Mouse (Mus musculus): ENCODE measurements around the gene Gfra1. TPM values are rescaled to one million over a fixed set of nuclear protein-coding genes. Genes with fewer than 3 reads are reported as not detected.

The Gfra1 gene
- polyA plus RNA-seq (2015; fragmentation: Nextera tagmentation; extraction: Ambion mirVana), result 65.7 and 67.6 TPM in 2 replicates

- H3K27ac ChIP-seq, result peak within 1 kb of the TSS; percentile 91
- H3K36me3 ChIP-seq, result no peaks in the 10 kb centered on the region
- H3K27me3 ChIP-seq, result 0 out of 2 replicates have a peak, but pooled peaks cover 3% of the 10 kb centered on the region
- ATAC-seq (ENCODE audit: low FRiP score), result peak; percentile 56
- H3K4me3 ChIP-seq, result peak within 1 kb of the TSS; percentile 59
- H3K9me3 ChIP-seq, result no peaks in the 10 kb centered on the region
- H3K4me1 ChIP-seq (replicated peaks), result peaks cover 74% of the 10 kb centered on the region
- peak within 1 kb of the TSS; percentile 81 for H3K9ac ChIP-seq
- H3K4me2 ChIP-seq, result peak within 1 kb of the TSS; percentile 93
- WGBS, result under 1% methylated on average over 31 of the region's 31 CpGs
Observed at GRCm38 (mm10) chr19:58455496-58456061, at the start of gene Gfra1. Gfra1 (minus strand) TSS chr19:58455909.

GRCm38 (mm10) chr19:58500049-58500448 lies 44.3 kb upstream of the Gfra1 start:
- Histone ChIP-seq H3K9me3 (no peaks in the 10 kb centered on the region), H3K4me1 (replicated peaks) (peaks cover 2% of the 10 kb centered on the region; the same call in 1 of the 2 replicates), H3K4me3 (no peak overlapping the region), H3K27ac (peak overlapping the region; percentile 46), H3K4me2 (no peak overlapping the region), H3K9ac (no peak overlapping the region), H3K27me3 (no peaks in the 10 kb centered on the region), H3K36me3 (no peaks in the 10 kb centered on the region)
- WGBS, result 50% methylated on average over 2 of the region's 2 CpGs
- ATAC-seq (ENCODE audit: low FRiP score), result 0 out of 2 replicates have a peak, but pooled peaks have one; percentile 54

GRCm38 (mm10) chr19:58499420-58499966 lies 43.8 kb upstream of the Gfra1 start:
- Histone ChIP-seq H3K27ac (no peak overlapping the region), H3K4me1 (replicated peaks) (peaks cover 7% of the 10 kb centered on the region; the same call in 1 of the 2 replicates), H3K9ac (no peak overlapping the region), H3K4me2 (no peak overlapping the region), H3K36me3 (no peaks in the 10 kb centered on the region), H3K9me3 (no peaks in the 10 kb centered on the region), H3K27me3 (no peaks in the 10 kb centered on the region), H3K4me3 (no peak overlapping the region)
- WGBS, result 57% methylated on average over 3 of the region's 3 CpGs
- ATAC-seq (ENCODE audit: low FRiP score), result no peak

- Histone ChIP-seq H3K4me2 (no peak overlapping the region), H3K27me3 (no peaks in the 10 kb centered on the region), H3K4me3 (no peak overlapping the region), H3K27ac (no peak overlapping the region), H3K9ac (no peak overlapping the region), H3K9me3 (no peaks in the 10 kb centered on the region), H3K36me3 (no peaks in the 10 kb centered on the region), H3K4me1 (replicated peaks) (peaks cover 7% of the 10 kb centered on the region; the same call in 1 of the 2 replicates)
- WGBS, result 64% methylated on average over 3 of the region's 3 CpGs
- no peak for ATAC-seq (ENCODE audit: low FRiP score)
Observed at GRCm38 (mm10) chr19:58497106-58497505, 41.4 kb upstream of the Gfra1 start.

- ATAC-seq (ENCODE audit: low FRiP score), result no peak
- Histone ChIP-seq H3K4me2 (no peak overlapping the region), H3K4me3 (no peak overlapping the region), H3K9me3 (peaks cover 11% of the 10 kb centered on the region; the same call in 1 of the 2 replicates), H3K36me3 (no peaks in the 10 kb centered on the region), H3K27ac (no peak overlapping the region), H3K27me3 (no peaks in the 10 kb centered on the region), H3K4me1 (replicated peaks) (no peaks in the 10 kb centered on the region), H3K9ac (no peak overlapping the region)
- 74% methylated on average over 2 of the region's 2 CpGs for WGBS
Observed at GRCm38 (mm10) chr19:58486686-58487085, 31.0 kb upstream of the Gfra1 start.

- Histone ChIP-seq H3K9me3 (peaks cover 9% of the 10 kb centered on the region; the same call in 1 of the 2 replicates), H3K4me1 (replicated peaks) (no peaks in the 10 kb centered on the region), H3K27me3 (no peaks in the 10 kb centered on the region), H3K4me3 (no peak overlapping the region), H3K27ac (no peak overlapping the region), H3K9ac (no peak overlapping the region), H3K4me2 (no peak overlapping the region), H3K36me3 (no peaks in the 10 kb centered on the region)
- no peak for ATAC-seq (ENCODE audit: low FRiP score)
- 84% methylated on average over 9 of the region's 9 CpGs for WGBS
Observed at GRCm38 (mm10) chr19:58482373-58482977, 26.8 kb upstream of the Gfra1 start.

GRCm38 (mm10) chr19:58474251-58474650 lies 18.5 kb upstream of the Gfra1 start:
- no peak for ATAC-seq (ENCODE audit: low FRiP score)
- Histone ChIP-seq H3K9ac (no peak overlapping the region), H3K4me1 (replicated peaks) (no peaks in the 10 kb centered on the region), H3K9me3 (peaks cover under 1% of the 10 kb centered on the region; the same call in 1 of the 2 replicates), H3K36me3 (no peaks in the 10 kb centered on the region), H3K27ac (no peak overlapping the region), H3K4me3 (no peak overlapping the region), H3K4me2 (no peak overlapping the region), H3K27me3 (no peaks in the 10 kb centered on the region)
- 89% methylated on average over 3 of the region's 3 CpGs for WGBS

GRCm38 (mm10) chr19:58469421-58469820 lies 13.7 kb upstream of the Gfra1 start:
- no peak for ATAC-seq (ENCODE audit: low FRiP score)
- Histone ChIP-seq H3K4me1 (replicated peaks) (no peaks in the 10 kb centered on the region; the same call in 1 of the 2 replicates), H3K4me3 (no peak overlapping the region), H3K9me3 (0 out of 2 replicates have a peak, but pooled peaks cover 3% of the 10 kb centered on the region), H3K4me2 (peak overlapping the region; percentile 32; the same call in 1 of the 2 replicates), H3K9ac (0 out of 2 replicates have a peak overlapping the region, but pooled peaks have one; percentile 51), H3K27ac (no peak overlapping the region), H3K27me3 (no peaks in the 10 kb centered on the region), H3K36me3 (no peaks in the 10 kb centered on the region)
- 16% methylated on average over 12 of the region's 12 CpGs for WGBS

- H3K27ac ChIP-seq, result no peak overlapping the region
- 65% methylated on average over 2 of the region's 2 CpGs for WGBS
- ATAC-seq (ENCODE audit: low FRiP score), result no peak
- no peak overlapping the region for H3K4me3 ChIP-seq
- no peak overlapping the region for H3K4me2 ChIP-seq
- peaks cover 6% of the 10 kb centered on the region; the same call in 1 of the 2 replicates for H3K4me1 ChIP-seq (replicated peaks)
- H3K9ac ChIP-seq, result no peak overlapping the region
- no peaks in the 10 kb centered on the region for H3K27me3 ChIP-seq
- H3K36me3 ChIP-seq, result no peaks in the 10 kb centered on the region
- H3K9me3 ChIP-seq, result 0 out of 2 replicates have a peak, but pooled peaks cover 3% of the 10 kb centered on the region
Observed at GRCm38 (mm10) chr19:58468331-58468730, 12.6 kb upstream of the Gfra1 start.

- Histone ChIP-seq H3K36me3 (no peaks in the 10 kb centered on the region), H3K27ac (no peak overlapping the region), H3K27me3 (no peaks in the 10 kb centered on the region), H3K9ac (no peak overlapping the region), H3K4me2 (no peak overlapping the region), H3K4me3 (no peak overlapping the region), H3K4me1 (replicated peaks) (peaks cover 18% of the 10 kb centered on the region), H3K9me3 (0 out of 2 replicates have a peak, but pooled peaks cover 3% of the 10 kb centered on the region)
- 0 out of 2 replicates have a peak, but pooled peaks have one; percentile 43 for ATAC-seq (ENCODE audit: low FRiP score)
- 56% methylated on average over 3 of the region's 3 CpGs for WGBS
Observed at GRCm38 (mm10) chr19:58463755-58464154, 8.0 kb upstream of the Gfra1 start.

- no peaks in the 10 kb centered on the region for H3K27me3 ChIP-seq
- WGBS, result 27% methylated on average over 13 of the region's 13 CpGs
- peaks cover 34% of the 10 kb centered on the region for H3K4me1 ChIP-seq (replicated peaks)
- H3K27ac ChIP-seq, result peak overlapping the region; percentile 62
- no peaks in the 10 kb centered on the region for H3K36me3 ChIP-seq
- H3K4me2 ChIP-seq, result no peak overlapping the region
- H3K9ac ChIP-seq, result no peak overlapping the region
- no peaks in the 10 kb centered on the region for H3K9me3 ChIP-seq
- no peak overlapping the region for H3K4me3 ChIP-seq
- ATAC-seq (ENCODE audit: low FRiP score), result no peak
Observed at GRCm38 (mm10) chr19:58460361-58461022, 4.8 kb upstream of the Gfra1 start.

GRCm38 (mm10) chr19:58456491-58457061 lies 867 bp upstream of the Gfra1 start:
- H3K27ac ChIP-seq, result peak overlapping the region; percentile 91
- no peaks in the 10 kb centered on the region for H3K36me3 ChIP-seq
- H3K4me2 ChIP-seq, result peak overlapping the region; percentile 93
- peaks cover 67% of the 10 kb centered on the region for H3K4me1 ChIP-seq (replicated peaks)
- no peaks in the 10 kb centered on the region for H3K9me3 ChIP-seq
- 0 out of 2 replicates have a peak, but pooled peaks cover 3% of the 10 kb centered on the region for H3K27me3 ChIP-seq
- no peak for ATAC-seq (ENCODE audit: low FRiP score)
- WGBS, result 2% methylated on average over 16 of the region's 16 CpGs
- peak overlapping the region; percentile 81 for H3K9ac ChIP-seq
- peak overlapping the region; percentile 59 for H3K4me3 ChIP-seq
